Mouse (Mus musculus) WW6 (cell line): ENCODE measurements around the gene Csf1.

Experiments used
- DNase-seq: peaks from one replicate; pipeline ENCODE4 v3.0.0-alpha.2; 2013; ENCODE audit warnings: low read depth, low spot score

Csf1 gene

DNA sequence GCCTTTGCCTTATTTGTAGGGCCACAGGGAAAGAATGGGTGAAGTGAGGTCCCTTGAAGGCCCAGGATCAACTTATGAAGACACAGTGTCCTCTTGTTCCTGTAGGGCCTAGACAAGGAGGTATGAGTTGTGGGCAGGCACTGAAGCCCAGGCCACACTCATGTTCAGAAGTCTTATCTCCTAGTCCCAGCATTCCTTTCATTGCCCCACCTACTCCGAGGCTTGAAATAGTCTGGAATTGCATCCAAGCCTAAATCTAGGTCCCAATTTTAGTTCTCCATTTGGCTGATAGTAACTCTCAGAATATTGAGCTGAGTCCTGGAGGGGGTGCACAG, 55.9 kb downstream of the Csf1 start:
- no peak for DNase-seq

DNA sequence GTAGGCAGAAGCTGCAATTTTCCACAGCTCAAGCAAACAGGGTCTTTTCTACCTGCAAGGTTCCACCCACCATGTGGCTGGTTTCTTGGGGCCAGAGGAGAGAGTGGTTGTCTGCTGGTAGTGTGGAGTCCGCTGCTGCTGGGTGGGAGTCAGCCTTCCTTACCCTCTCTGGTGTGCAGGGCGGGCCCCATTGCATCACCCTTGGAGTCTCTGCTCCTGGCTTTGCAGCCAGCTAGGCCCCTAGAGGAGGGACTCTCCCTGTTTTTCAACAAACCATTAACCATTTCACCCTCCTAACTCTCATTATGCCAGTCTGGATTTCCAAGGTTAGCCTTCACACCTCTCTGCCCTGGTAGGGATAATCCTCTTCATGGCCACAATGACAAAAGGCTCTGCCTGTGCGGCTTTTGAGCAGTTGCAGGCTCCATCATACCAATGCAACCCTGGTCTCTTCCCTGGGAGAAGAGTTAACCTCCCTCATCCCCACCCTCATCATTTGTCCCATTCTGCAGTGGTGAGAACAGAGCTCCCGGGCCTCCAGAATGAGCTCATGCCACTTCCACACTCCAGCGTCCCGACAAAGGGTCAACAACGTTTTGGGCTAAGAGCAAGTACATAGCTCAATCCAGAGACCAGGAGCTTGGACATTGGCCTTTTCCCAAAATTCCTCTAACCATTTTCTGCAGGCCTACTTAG, 56.4 kb downstream of the Csf1 start:
- no peak for DNase-seq

DNA sequence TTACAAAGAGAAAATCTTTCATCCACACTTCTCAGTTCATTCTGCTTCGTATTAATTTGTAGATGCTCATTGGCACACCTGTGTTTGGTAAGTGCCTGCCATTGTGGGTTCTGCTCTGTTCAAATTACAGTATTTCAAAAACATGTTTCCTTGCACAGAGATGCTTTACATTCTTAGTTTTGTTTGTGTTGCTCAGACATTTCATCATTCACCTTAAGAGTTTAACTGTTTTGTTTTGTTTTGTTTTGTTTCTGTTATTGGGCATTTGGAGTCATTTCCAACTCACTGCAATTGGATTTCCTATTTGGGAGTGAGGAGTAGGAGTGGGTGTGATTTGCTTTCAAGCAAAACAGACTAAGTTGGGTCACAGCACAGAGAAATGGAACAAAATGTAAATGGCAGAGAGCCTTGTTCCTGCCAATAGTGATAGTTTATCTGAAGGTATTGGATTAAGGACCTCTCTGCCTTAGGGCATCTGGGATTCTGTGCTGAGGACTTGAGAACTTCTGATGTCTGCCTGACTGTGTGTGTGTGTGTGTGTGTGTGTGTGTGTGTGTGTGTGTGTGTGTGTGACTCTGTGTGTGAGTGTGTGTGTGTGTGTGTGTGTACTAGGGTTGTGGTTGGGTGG, 58.4 kb downstream of the Csf1 start:
- DNase-seq = no peak

DNA sequence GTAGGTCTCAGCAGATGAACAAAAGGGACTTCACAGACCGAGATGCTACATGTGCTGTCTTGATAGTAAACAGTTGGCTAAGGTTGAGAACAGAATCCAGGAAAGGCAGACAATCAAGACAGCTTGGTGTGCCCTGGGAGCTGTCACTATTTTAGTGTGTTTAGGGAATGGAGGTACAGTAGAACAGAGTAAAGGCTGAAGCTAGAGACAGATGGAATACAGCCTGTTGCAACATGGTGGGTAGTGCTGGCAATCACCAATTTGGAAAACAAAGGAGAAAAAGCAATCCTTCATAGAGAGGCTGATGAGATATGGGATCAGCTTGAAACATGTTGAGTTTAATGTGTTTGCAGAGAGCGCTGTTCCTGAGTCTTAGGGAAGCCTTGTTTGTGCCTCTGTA, 59.6 kb downstream of the Csf1 start:
- DNase-seq = no peak

DNA sequence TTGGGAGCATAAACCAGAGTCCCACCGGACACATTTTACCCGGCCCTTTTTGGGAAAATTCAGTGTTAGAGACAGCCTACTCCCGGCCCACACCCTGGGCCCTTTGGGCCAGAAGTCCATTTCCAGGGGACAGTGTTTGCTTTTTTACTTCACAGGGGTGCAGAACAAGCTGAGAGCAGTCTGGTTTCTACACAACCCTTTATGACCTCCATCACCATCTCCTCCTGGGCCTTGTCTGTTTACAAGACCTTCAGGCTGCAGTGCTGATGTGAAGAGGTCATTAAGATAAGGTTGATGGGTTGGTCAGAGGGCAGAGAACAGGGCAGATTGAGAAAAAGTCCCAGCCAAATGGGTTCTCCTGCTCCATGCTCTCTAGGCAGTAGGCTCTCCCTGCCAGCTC, 63.4 kb downstream of the Csf1 start:
- no peak for DNase-seq

DNA sequence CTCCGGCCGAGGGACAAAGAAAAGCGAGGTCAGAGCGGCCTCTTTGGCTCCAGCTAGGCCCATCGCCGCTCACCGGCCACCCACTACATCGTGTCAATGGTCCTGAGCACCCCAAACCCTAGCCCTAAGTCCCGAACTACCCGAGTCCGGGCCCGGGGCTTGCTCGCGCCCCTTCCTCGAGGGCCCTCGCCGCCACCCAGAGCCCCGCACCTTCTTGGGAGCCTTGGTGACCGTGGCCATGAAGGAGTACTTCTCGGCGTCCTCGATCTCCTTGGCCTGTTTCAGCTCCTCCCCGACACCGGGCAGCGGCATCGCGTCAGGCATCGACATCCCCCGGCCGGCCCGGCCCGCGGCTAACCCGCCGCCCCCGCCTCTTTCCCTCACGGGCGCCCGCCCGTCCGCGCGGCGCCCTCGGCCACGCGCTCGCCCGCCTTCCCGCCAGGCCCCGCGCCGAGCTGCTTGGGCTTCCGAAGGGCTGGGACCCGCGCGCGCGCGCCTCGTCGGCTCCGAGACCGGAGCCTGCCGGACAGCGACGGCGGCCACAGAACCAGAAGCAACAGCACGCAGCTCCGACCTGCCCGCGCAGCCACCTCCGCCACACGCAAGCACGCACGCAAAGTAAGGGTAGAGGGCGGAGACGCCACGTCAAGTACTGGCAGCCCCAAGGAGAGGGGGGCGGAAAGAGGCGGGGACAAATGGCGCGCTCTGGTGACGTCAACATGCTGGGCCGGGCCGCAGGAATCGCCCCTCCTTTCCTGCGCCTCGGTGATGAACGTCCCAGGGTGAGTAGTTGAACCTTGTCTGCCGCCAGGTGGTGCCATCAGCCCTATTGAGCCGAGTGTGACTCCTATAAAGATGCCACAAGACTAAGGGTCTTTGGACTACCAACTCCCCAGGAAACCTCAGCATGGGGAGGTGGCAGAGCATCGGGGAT, 64.1 kb downstream of the Csf1 start, which contains the start of gene Ahcyl1:
TSS of gene Ahcyl1 (minus strand) at position 613 of the 934 bp plus-strand sequence.
- DNase-seq = peak; percentile 91

DNA sequence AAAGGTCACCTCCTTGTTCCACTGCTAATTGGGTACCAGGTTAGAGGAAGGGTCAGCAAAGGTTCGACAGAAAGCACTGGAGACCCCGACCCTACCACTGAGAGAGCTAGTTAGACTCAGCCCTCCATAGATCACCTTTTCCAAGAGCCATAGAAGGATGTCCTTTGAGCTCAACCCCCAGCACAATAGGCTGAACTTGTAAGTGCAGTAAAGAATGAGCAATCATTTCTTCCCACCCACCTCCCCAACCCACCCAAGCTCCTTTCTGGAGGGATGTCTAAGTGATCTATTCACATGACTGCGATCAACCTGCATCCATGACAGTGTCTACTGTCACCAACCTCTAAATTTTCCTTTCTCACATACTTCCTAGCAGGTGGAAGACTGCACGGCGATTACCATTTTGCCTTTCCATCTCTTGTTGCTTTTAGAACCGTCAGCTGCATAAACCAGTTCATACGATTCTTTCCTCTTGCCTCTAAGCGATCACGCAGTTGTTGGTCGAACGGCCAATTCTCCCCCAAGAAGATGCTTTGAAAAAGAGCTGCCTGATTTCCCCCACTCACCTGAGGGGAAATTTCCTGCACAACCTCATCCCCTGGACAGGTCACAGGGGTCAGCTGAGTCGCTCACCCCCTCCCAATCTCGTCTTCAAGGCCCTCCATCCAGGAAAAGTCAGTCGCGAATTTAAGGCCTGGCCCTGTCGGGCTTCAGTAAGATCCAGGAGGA, 64.9 kb downstream of the Csf1 start:
- no peak for DNase-seq

DNA sequence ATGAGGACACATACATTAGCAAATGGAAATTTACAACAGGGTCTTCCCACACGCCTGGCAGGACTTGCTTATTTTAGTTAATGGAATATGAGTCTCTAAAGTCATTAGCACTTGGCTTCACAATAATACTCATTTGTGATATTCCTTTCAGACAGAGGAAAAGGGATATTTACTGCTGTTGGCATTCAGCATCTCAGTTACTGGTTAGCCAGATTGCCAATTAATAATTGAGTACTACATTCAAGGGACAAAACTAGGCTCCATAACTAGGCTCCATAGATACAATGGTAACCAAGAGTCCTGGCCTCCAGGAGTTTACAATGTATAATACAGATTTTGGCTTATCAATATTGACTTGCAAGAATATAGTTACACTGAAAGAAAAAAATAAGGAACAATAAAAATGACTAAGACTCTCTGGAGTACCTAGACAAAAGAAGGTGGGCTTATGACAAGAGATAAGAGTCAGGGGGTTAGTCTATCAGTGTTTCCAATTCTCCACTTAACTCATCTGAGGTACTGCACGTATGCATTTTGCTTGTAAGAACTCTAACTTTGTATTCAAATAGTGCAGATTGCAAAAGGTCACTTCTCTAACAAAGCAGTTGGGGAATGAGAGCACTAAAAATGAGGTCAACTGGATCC, 65.9 kb downstream of the Csf1 start:
- no peak for DNase-seq
